Mouse (Mus musculus) liver, embryonic 14.5 days (tissue): ENCODE measurements around the gene Cst11. TPM values are rescaled to one million over a fixed set of nuclear protein-coding genes. Genes with fewer than 3 reads are reported as not detected.

Experiments
- ATAC-seq: fragments of 200-750 bp; cut with Nextera tagmentation; 2 replicates; pipeline ENCODE4 v1.8.0; 2017; ENCODE audit warnings: moderate number of reproducible peaks, mild to moderate bottlenecking, moderate library complexity; ENCODE audit not compliant: insufficient read depth
- DNase-seq, 3 experiments: peaks; one replicate each; pipeline ENCODE4 v3.0.0-alpha.2; 2012 to 2013; ENCODE audit warnings: low read depth in 3 of 3, low spot score in 3 of 3
- H3K27ac ChIP-seq: fragments of 300-500 bp; sonication (generic); 2 replicates; pipeline ENCODE4 v1.5.1; 2014; ENCODE audit warnings: moderate library complexity, mild to moderate bottlenecking, control low read depth, inconsistent platforms
- H3K27me3 ChIP-seq: fragments of 300-500 bp; sonication (generic); 2 replicates; pipeline ENCODE4 v1.6.1; 2014; ENCODE audit warnings: mild to moderate bottlenecking, low read length, moderate library complexity; ENCODE audit not compliant: control insufficient read depth, insufficient read depth
- H3K36me3 ChIP-seq: fragments of 300-500 bp; sonication (generic); replicated peaks from 2 replicates; pipeline ENCODE4 v1.6.1; 2014; ENCODE audit warnings: low read depth; ENCODE audit not compliant: control insufficient read depth, insufficient read depth
- H3K4me1 ChIP-seq, 2 experiments: fragments of 200-500 bp in 1 of 2; fragments of 300-500 bp in 1 of 2; sonication (generic) in 1 of 2; replicated peaks; 2 replicates each; pipeline ENCODE4 v1.6.1; 2012 to 2014; ENCODE audit warnings: antibody characterized with exemption in 1 of 2, inconsistent platforms in 1 of 2, low read length in 1 of 2; ENCODE audit not compliant: control insufficient read depth in 2 of 2, insufficient read depth in 2 of 2
- H3K4me2 ChIP-seq: fragments of 300-500 bp; sonication (generic); 2 replicates; pipeline ENCODE4 v1.6.1; 2014; ENCODE audit warnings: low read depth, mild to moderate bottlenecking, control low read depth, moderate library complexity
- H3K4me3 ChIP-seq, 2 experiments: fragments of 200-500 bp in 1 of 2; fragments of 300-500 bp in 1 of 2; sonication (generic) in 1 of 2; 2 replicates each; pipeline ENCODE4 v1.5.1; 2012 to 2014; ENCODE audit warnings: low read depth in 2 of 2, low read length in 2 of 2, mild to moderate bottlenecking in 2 of 2, control low read depth in 1 of 2, inconsistent platforms in 1 of 2, moderate library complexity in 1 of 2; ENCODE audit not compliant: insufficient read depth in 1 of 2
- H3K9ac ChIP-seq: fragments of 300-500 bp; sonication (generic); replicated peaks from 2 replicates; pipeline ENCODE4 v1.6.1; 2014; ENCODE audit warnings: mild to moderate bottlenecking, control low read depth, moderate library complexity
- H3K9me3 ChIP-seq: fragments of 300-500 bp; sonication (generic); 2 replicates; pipeline ENCODE4 v1.6.1; 2016; ENCODE audit warnings: low read length, mixed read lengths; ENCODE audit not compliant: control insufficient read depth
- CTCF ChIP-seq: IDR thresholded peaks from 2 replicates; pipeline ENCODE4 v1.5.1; 2016; ENCODE audit warnings: antibody characterized with exemption, low read depth, control low read depth
- EP300 ChIP-seq: IDR thresholded peaks from 2 replicates; pipeline ENCODE4 v1.6.1; 2016; ENCODE audit warnings: antibody characterized with exemption, low read depth
- WGBS: fragments of 180-500 bp; shearing (Covaris S2); extraction: QIAGEN DNeasy Blood & Tissue Kit; methylation state at CpG from one replicate; pipeline ENCODE4 v1.1.7; 2014; ENCODE audit not compliant: insufficient replicate concordance; 5-methylcytosine and 5-hydroxymethylcytosine counted together
- polyA plus RNA-seq, 2 experiments: library from polyadenylated mRNA; depleted of rRNA in 1 of 2; stranded (reverse) in 1 of 2; unstranded in 1 of 2; fragments of >200 nt; fragmentation: Nextera tagmentation in 1 of 2; extraction: Ambion mirVana in 1 of 2; gene quantifications; 2 replicates each; pipeline versions ENCODE4 v1.2.1 to v1.2.3; 2012 to 2014

The Cst11 gene
- polyA plus RNA-seq, 2 experiments: not detected

GRCm38 (mm10) chr2:148789142-148789541, 17.8 kb upstream of the Cst11 start, which contains the start of gene Cst12:
TSS of gene Cst12 (plus strand) at chr2:148789361.
- ATAC-seq (no peak), DNase-seq (no peak)
- Histone ChIP-seq H3K27ac (no peak within 1 kb of the TSS), H3K9ac (no peak within 1 kb of the TSS), H3K4me2 (no peak within 1 kb of the TSS), H3K36me3 (no peaks in the 10 kb centered on the region), H3K4me1 (no peaks in the 10 kb centered on the region), H3K4me3 (no peak within 1 kb of the TSS), H3K27me3 (no peaks in the 10 kb centered on the region), H3K9me3 (no peaks in the 10 kb centered on the region)
- TF ChIP-seq CTCF: no peak
- no peak for TF ChIP-seq EP300
- 74% methylated on average over 6 of the region's 6 CpGs for WGBS

DNA sequence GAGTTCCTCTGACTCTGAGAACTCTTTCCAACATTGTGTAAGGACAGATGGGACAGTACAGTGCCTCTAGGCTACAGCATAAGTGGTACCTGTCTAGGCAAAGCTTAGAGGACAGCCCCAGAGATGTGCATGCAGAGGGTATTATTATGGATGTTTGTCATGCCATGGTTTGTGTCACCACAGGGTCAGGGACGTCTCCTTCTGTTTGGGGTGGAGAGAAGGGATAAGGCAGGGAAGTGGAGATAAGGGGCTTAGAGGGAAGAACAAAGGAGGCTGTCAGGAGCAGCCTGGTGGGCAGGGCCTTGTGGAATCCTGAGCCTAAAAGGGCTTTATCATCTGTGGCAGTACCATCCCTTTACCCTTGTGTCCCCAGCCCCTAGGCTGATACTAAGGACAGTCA, 10.4 kb upstream of the Cst11 start, which contains the start of gene 8030411F24Rik:
TSS of gene 8030411F24Rik (plus strand) at position 301 of the 400 bp plus-strand sequence.
- Histone ChIP-seq H3K9ac (no peak within 1 kb of the TSS), H3K4me2 (no peak within 1 kb of the TSS), H3K9me3 (no peaks in the 10 kb centered on the region), H3K36me3 (no peaks in the 10 kb centered on the region), H3K27me3 (no peaks in the 10 kb centered on the region), H3K4me3 (no peak within 1 kb of the TSS), H3K27ac (no peak within 1 kb of the TSS), H3K4me1 (no peaks in the 10 kb centered on the region)
- no peak for TF ChIP-seq EP300
- TF ChIP-seq CTCF: no peak
- 0% methylated on average over 1 of the region's 1 CpGs for WGBS
- ATAC-seq: no peak
- DNase-seq: no peak

DNA sequence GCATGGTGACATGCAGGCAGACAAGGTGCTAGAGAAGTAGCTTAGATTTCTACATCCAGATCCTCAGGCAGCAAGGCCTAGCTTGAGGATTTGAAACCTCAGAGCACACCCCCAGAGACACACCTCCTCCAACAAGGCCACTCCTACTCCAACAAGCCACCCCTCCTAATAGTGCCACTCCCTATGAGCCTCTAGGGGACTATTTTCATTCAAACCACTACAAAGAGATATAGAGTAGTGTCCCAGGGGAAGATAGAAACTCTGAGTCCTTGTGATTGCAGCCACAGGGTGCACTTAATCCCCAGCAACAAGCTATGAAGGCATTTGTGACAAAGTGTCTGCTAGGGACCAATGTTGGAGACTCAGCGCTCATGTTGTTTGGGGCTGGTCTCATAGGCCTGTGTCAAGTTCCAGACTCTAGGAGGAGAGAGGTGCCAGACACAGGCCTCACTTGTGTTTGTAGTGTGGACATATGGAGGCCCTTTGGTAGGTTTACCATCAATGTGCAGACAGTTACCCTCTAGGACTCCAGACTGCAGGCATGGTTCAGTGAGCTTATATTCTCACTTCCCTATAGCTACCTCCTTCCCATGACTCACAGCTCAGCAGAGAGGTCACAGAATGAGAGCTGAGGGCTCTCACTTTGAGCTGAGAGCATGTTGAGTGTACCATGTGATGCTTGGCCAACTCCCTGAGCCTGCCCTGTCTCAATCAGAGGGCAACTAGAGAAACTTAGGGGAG, 7.5 kb downstream of the Cst11 start:
- DNase-seq (no peak), ATAC-seq (no peak)
- Histone ChIP-seq H3K4me1 (no peaks in the 10 kb centered on the region), H3K27ac (no peak overlapping the region), H3K27me3 (no peaks in the 10 kb centered on the region), H3K4me2 (no peak overlapping the region), H3K4me3 (no peak overlapping the region), H3K9ac (no peak overlapping the region), H3K36me3 (no peaks in the 10 kb centered on the region), H3K9me3 (no peaks in the 10 kb centered on the region)
- no peak for TF ChIP-seq CTCF
- TF ChIP-seq EP300: no peak
- 86% methylated on average over 1 of the region's 1 CpGs for WGBS

DNA sequence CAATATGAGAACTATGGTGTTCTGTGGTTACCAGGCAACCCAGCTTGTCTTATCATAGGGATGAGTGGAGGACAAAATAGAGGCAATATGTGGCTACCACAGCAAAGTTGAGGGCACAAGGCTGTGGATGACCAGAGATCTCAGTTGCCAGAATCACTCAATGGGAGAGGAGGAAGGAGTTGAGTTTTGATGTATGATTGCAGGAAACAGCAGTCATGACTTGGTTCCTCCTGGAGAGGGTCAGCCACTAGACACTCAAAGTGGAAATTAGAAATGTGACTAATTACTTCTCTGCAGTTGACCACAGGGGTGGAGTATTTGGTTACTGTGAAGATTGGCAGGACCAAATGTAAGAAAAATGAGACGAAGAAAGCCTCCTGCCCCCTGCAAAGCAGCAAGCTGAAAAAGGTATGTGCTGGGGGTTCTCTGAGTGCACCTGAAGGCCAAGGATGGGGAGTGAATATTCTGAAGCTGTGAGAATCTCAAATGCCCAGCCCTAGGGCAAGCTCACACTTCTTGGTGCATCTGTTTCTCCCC, 16.9 kb downstream of the Cst11 start:
- no peaks in the 10 kb centered on the region for H3K9me3 ChIP-seq
- no peak for DNase-seq
- H3K36me3 ChIP-seq: no peaks in the 10 kb centered on the region
- H3K9ac ChIP-seq: no peak overlapping the region
- WGBS: 14% methylated on average over 1 of the region's 1 CpGs
- H3K4me2 ChIP-seq: no peak overlapping the region
- ATAC-seq: no peak
- H3K27ac ChIP-seq: no peak overlapping the region
- no peak overlapping the region for H3K4me3 ChIP-seq
- no peaks in the 10 kb centered on the region for H3K27me3 ChIP-seq
- H3K4me1 ChIP-seq: no peaks in the 10 kb centered on the region
- TF ChIP-seq EP300 (no peak), CTCF (no peak)
